Mouse (Mus musculus) heart, postnatal 0 days (tissue): ENCODE data around the gene Atf1. TPM values are rescaled to one million over a fixed set of nuclear protein-coding genes. Genes with fewer than 3 reads are reported as not detected.

Experiments used
- ATAC-seq: fragments of 200-750 bp; cut with Nextera tagmentation; 2 replicates; pipeline ENCODE4 v1.8.0; 2017; ENCODE audit warnings: low read depth, moderate number of reproducible peaks, moderate library complexity; ENCODE audit not compliant: insufficient read depth
- DNase-seq: peaks from one replicate; pipeline ENCODE4 v3.0.0-alpha.2; 2016; ENCODE audit warnings: low spot score
- H3K27ac ChIP-seq: fragments of 300-500 bp; sonication (generic); 2 replicates; pipeline ENCODE4 v1.5.1; 2014; ENCODE audit warnings: low read depth, mild to moderate bottlenecking
- H3K27me3 ChIP-seq: fragments of 300-500 bp; sonication (generic); 2 replicates; pipeline ENCODE4 v1.6.1; 2014; ENCODE audit warnings: low read length, mixed read lengths; ENCODE audit not compliant: control insufficient read depth, insufficient read depth
- H3K36me3 ChIP-seq: fragments of 300-500 bp; sonication (generic); replicated peaks from 2 replicates; pipeline ENCODE4 v1.6.1; 2014; ENCODE audit warnings: low read length, mixed read lengths; ENCODE audit not compliant: control insufficient read depth, insufficient read depth
- H3K4me1 ChIP-seq: fragments of 300-500 bp; sonication (generic); 2 replicates; pipeline ENCODE4 v1.6.1; 2014; ENCODE audit warnings: antibody characterized with exemption; ENCODE audit not compliant: control insufficient read depth, insufficient read depth
- H3K4me2 ChIP-seq: fragments of 300-500 bp; sonication (generic); 2 replicates; pipeline ENCODE4 v1.6.1; 2014; ENCODE audit warnings: low read depth, mild to moderate bottlenecking, low read length, moderate library complexity
- H3K4me3 ChIP-seq: fragments of 300-500 bp; sonication (generic); 2 replicates; pipeline ENCODE4 v1.5.1; 2014; ENCODE audit warnings: low read depth, low read length
- H3K9ac ChIP-seq: fragments of 300-500 bp; sonication (generic); replicated peaks from 2 replicates; pipeline ENCODE4 v1.6.1; 2014; ENCODE audit warnings: low read depth, low read length, mixed read lengths
- H3K9me3 ChIP-seq: fragments of 300-500 bp; sonication (generic); replicated peaks from 2 replicates; pipeline ENCODE4 v1.6.1; 2016; ENCODE audit warnings: low read length; ENCODE audit not compliant: control insufficient read depth
- CTCF ChIP-seq: IDR thresholded peaks from 2 replicates; pipeline ENCODE4 v1.5.1; 2016; ENCODE audit warnings: antibody characterized with exemption, control low read depth, low read depth
- EP300 ChIP-seq: IDR thresholded peaks from 2 replicates; pipeline ENCODE4 v1.6.1; 2016; ENCODE audit warnings: antibody characterized with exemption, low read depth
- WGBS: fragments of 180-500 bp; shearing (Covaris S2); extraction: QIAGEN DNeasy Blood & Tissue Kit; methylation state at CpG from one replicate; pipeline ENCODE4 v1.1.7; 2014; 5-methylcytosine and 5-hydroxymethylcytosine counted together
- polyA plus RNA-seq: library from polyadenylated mRNA; unstranded; fragments of >200 nt; fragmentation: Nextera tagmentation; extraction: Ambion mirVana; gene quantifications from 2 replicates; pipeline ENCODE4 v1.2.1, GENCODE M21; 2015
- total RNA-seq: library from RNA; depleted of rRNA; stranded (reverse); fragments of >200 nt; gene quantifications from 2 replicates; pipeline ENCODE4 v1.2.3, GENCODE M21; 2014; ENCODE audit warnings: low replicate concordance

Gene Atf1
- total and polyA plus RNA-seq, 2 experiments from 2014 or later = 33.9 to 51.4 TPM

- Histone ChIP-seq H3K27me3 (no peaks in the 10 kb centered on the region), H3K4me3 (no peak overlapping the region), H3K9ac (no peak overlapping the region), H3K4me2 (no peak overlapping the region), H3K36me3 (peaks cover 49% of the 10 kb centered on the region), H3K9me3 (no peaks in the 10 kb centered on the region), H3K27ac (no peak overlapping the region), H3K4me1 (peaks cover 11% of the 10 kb centered on the region)
- TF ChIP-seq EP300 (no peak), CTCF (no peak)
- no peak for ATAC-seq
- DNase-seq = no peak
- 87% methylated on average over 12 of the region's 12 CpGs for WGBS
These were observed 7.8 kb downstream of the Atf1 start for GRCm38 (mm10) chr15:100235208-100235965.

- H3K4me1 ChIP-seq = peaks cover 11% of the 10 kb centered on the region
These were observed 9.3 kb downstream of the Atf1 start for GRCm38 (mm10) chr15:100236952-100237351.

GRCm38 (mm10) chr15:100241780-100242179 is 14.2 kb downstream of the Atf1 start:
- H3K9me3 ChIP-seq = no peaks in the 10 kb centered on the region
- ATAC-seq = no peak
- no peak overlapping the region for H3K9ac ChIP-seq
- WGBS = 87% methylated on average over 6 of the region's 6 CpGs
- H3K4me2 ChIP-seq = no peak overlapping the region
- no peak for DNase-seq
- no peak overlapping the region for H3K4me3 ChIP-seq
- no peak overlapping the region for H3K27ac ChIP-seq
- H3K36me3 ChIP-seq = peaks cover 68% of the 10 kb centered on the region
- TF ChIP-seq CTCF (no peak), EP300 (no peak)
- H3K4me1 ChIP-seq = peaks cover 10% of the 10 kb centered on the region
- H3K27me3 ChIP-seq = no peaks in the 10 kb centered on the region

More at GRCm38 (mm10) chr15:100236952-100237351, 9.3 kb downstream of the Atf1 start:
- Histone ChIP-seq H3K4me3 (no peak overlapping the region), H3K9me3 (no peaks in the 10 kb centered on the region), H3K4me2 (no peak overlapping the region), H3K9ac (no peak overlapping the region; the same call in 1 of the 2 replicates), H3K27ac (peak overlapping the region; percentile 69), H3K36me3 (peaks cover 62% of the 10 kb centered on the region), H3K27me3 (no peaks in the 10 kb centered on the region)
- ATAC-seq = no peak
- no peak for DNase-seq
- TF ChIP-seq EP300 = no peak
- 51% methylated on average over 6 of the region's 6 CpGs for WGBS

GRCm38 (mm10) chr15:100245951-100246350 is 18.3 kb downstream of the Atf1 start:
- DNase-seq = no peak
- no peak for ATAC-seq
- H3K9me3 ChIP-seq = no peaks in the 10 kb centered on the region
- TF ChIP-seq CTCF (no peak), EP300 (no peak)
- no peaks in the 10 kb centered on the region for H3K4me1 ChIP-seq
- H3K4me2 ChIP-seq = no peak overlapping the region
- WGBS = 96% methylated on average over 7 of the region's 7 CpGs
- H3K9ac ChIP-seq = no peak overlapping the region
- H3K27me3 ChIP-seq = no peaks in the 10 kb centered on the region
- H3K36me3 ChIP-seq = peaks cover 88% of the 10 kb centered on the region
- H3K27ac ChIP-seq = no peak overlapping the region
- no peak overlapping the region for H3K4me3 ChIP-seq

GRCm38 (mm10) chr15:100247296-100247695 is 19.7 kb downstream of the Atf1 start:
- Histone ChIP-seq H3K4me3 (no peak overlapping the region), H3K4me2 (no peak overlapping the region), H3K36me3 (peaks cover 92% of the 10 kb centered on the region), H3K27me3 (no peaks in the 10 kb centered on the region), H3K9ac (no peak overlapping the region), H3K27ac (no peak overlapping the region), H3K4me1 (no peaks in the 10 kb centered on the region), H3K9me3 (no peaks in the 10 kb centered on the region)
- TF ChIP-seq CTCF (no peak), EP300 (no peak)
- ATAC-seq (no peak), DNase-seq (no peak)
- 93% methylated on average over 9 of the region's 9 CpGs for WGBS
